Mouse (Mus musculus): Measurements from ENCODE around the gene Ccdc157.

- TF ChIP-seq CTCF (IDR thresholded peaks at IDR 0.05; ENCODE audit: low read depth) (no peak), EP300 (IDR thresholded peaks at IDR 0.05; ENCODE audit: low read depth) (no peak)
These were observed 17.7 kb downstream of the Ccdc157 start for GRCm38 (mm10) chr11:4142352-4142751.

Data from liver, embryonic 14.5 days (tissue).